Mouse (Mus musculus): ENCODE data around the gene Rpl23.

GRCm38 (mm10) chr11:97758125-97758524, 24.1 kb downstream of the Rpl23 start:
- no peak for TF ChIP-seq GATA1 (IDR thresholded peaks at IDR 0.05; ENCODE audit: low read length)
- TF ChIP-seq TAL1 (IDR thresholded peaks at IDR 0.05; ENCODE audit: low read length), result no peak
